Mouse (Mus musculus): ENCODE results near the gene Frmd4a. TPM values are rescaled to one million over a fixed set of nuclear protein-coding genes. Genes with fewer than 3 reads are reported as not detected.
A peak's percentile ranks its signal among the peaks of the same experiment; 100 is the strongest.
"Not testable (repeated sequence)": the region's sequence is repeated elsewhere in the genome, so short reads cannot be mapped to it uniquely, and the experiment has no call there.

Frmd4a gene
- polyA plus RNA-seq, 1 experiment: 9.9 TPM

DNA sequence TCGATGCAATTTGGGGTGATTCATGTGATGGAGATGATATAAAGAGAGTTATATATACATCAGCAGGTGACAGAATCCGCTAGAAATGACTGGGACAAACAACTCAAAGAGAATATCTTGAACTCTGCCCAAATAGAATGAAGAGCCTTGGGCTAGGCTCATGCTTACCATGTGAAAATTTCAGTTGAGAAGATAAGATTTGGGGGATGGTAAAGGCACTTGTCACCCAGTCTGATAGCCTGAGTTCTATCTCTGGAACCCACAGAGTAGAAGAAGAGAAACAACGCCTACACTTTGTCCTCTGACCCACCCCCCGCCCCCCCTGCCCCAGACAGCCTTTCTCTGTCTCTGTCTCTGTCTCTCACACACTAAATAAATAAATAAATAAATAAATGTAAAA, 535.0 kb downstream of the Frmd4a start:
- DNase-seq (ENCODE audit: low read depth): no peak

DNA sequence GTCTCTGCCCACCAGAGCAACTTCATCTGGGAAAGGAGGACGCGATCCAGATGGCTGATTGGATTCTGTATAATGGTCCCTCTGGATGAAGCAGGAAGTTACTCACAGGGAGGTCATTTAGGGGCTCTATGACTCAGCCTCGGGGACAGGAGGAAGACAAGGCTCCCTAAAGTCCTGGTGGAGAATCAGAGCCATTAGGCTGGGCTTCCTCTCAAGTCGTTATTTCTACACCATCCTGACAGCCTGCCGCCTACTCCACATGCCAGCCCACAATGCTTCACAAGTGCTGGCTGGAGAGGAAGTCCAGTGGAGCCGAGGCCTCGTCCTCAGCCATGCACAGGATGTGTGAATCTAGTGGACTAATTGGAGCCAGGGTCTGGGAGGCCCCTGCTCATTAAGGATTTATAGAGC, 537.7 kb downstream of the Frmd4a start:
- no peak for DNase-seq (ENCODE audit: low read depth)

DNA sequence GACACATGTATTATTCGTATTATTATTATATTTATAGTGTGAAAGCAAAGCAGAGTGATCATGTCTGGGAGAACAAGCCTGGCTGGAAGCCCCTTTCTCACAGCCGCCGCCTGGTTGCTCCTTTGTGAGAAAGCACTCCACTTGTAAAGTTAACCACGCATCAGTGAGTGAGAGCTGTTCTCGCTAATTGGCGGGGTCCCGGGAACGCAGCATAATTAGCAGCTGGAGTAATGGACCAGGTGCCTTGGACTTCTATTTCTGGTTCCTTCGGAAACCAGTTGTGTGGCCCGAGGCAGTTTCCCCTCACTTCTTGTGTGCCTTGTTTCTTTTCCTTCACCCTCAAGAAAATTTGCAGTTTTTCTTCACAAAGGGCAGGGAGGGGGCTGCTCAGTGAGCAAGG, 538.7 kb downstream of the Frmd4a start:
- no peak for DNase-seq (ENCODE audit: low read depth)

DNA sequence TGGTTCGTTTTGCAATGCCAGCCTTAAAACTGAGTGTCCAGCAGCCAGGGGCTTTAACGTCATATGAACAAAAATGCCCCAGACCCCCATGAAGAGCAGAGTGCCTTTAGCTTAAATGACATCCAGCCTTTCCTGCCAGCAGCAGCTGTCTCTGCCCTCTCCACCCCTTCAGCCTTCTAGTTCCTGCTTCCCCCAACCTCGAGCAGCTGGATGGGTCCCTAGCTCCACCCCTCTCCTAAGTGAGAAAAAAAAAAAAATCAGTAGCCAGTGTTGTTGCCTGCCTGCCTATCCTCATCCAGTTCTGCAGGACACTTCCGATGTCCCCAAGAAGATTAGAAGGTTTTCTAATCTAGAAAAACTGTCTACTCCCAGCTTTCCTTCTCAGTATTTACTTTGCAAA, 539.5 kb downstream of the Frmd4a start:
- DNase-seq (ENCODE audit: low read depth): no peak

DNA sequence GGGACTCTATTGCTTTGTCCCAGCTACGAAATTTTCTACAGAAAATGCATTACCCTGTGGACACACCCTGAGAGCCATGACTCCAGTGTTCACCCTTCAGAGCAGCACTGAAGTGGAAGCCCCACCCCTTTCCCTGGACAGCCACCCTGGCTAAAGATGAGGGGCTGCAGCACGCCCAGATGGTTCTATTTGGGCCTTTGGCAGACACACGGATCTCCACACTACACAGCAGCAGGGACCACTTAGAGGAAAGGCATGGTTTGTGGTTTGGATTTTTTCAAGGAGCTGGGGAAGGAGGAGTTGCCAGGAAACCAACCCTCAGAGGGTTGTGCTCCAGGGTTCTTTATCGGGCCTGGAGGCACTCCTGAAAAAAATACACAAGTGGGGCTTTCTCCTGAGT, 539.9 kb downstream of the Frmd4a start:
- DNase-seq (ENCODE audit: low read depth): no peak

DNA sequence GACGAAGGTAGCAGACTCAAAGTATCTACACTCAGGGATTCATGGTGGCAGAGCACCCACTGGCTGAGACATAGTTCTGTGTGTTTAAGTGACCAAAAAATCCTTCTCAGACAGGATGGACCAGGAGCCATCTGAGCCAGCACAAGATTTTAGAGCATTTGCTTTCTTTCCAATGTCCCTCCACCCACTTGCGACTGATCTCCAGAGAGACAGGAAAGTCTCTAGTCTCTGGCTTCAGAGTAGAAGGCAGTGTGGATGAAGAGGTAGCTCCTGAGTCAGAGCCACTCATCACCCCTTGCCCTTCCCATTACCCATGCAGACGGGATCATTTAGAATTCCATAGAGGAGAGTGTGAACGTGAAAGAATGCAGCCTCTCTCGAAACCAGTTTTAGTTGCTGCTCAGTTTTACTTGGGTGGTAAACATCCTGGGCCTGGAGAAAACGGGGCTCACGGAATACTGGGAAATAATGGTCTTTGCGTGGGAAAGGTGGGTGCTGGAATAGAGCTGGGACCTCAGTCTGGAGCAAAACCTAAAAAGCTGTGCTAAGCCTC, 541.2 kb downstream of the Frmd4a start:
- DNase-seq (ENCODE audit: low read depth): no peak

DNA sequence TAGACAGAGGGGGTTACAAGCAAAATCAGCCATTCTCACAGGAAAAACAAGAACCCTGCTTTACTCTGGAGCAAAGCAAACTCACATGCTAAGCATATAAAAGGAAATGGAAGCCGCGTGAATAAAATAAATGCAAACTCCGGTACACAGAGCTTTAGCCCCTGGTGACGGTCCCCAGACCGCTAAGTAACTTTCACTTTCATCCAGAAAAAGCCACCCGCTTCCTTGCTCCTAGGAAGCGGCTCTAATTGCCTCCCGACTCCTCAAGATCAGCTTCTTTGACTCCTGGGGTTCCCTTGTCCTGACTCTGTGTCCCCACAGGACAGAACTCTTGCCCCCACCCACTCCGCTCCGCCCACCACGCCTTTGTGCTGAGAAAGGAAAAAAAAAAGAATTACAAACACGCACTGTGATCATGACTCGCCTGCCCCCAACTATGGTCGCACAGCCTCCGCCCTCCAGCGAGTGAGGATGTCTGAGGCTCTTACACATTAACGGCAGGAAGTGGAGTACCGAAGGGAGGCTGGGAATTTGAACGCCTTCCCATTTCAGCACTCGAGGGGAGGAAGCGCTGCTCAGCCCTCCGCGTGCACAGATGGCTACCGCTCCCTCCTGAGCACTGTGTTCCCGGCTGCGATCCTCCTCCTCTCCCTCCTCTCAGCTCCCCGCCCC, 541.8 kb downstream of the Frmd4a start:
- no peak for DNase-seq (ENCODE audit: low read depth)

DNA sequence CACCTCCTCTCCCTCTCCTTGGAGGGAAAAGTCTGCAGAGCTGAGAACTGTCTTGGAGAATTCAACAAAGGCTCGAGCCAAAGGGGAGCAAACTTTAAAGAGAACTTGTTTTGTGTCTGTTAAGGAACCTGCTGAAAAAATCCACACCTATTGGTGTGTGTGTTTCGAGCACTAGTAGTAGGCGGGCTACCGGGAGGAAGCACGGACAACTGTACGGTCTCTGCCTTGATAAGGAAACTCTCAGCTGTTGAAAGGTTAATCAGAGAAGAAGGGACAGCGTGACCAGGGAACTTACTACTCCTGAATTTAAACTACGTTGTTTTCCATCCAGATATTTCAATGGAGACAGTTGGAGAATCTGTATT, 542.3 kb downstream of the Frmd4a start:
- no peak for DNase-seq (ENCODE audit: low read depth)

DNA sequence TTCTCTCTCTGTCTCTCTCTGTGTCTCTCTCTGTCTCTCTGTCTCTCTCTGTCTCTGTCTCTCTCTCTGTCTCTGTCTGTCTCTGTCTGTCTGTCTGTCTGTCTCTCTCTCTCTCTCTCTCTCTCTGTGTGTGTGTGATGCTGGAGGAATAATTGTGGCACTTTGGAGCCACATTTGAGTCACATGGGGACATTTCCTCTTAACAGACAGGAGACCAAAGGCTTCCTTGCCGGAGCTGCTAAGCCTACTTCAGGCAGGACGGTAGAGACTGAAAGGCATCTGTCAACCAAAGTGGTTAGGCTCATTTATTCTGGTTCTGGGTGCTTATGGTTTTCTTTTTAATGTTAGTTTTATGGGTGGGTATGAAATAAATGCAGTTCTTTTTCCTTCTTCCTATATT, 543.0 kb downstream of the Frmd4a start:
- not testable (repeated sequence) for DNase-seq (ENCODE audit: low read depth)

DNA sequence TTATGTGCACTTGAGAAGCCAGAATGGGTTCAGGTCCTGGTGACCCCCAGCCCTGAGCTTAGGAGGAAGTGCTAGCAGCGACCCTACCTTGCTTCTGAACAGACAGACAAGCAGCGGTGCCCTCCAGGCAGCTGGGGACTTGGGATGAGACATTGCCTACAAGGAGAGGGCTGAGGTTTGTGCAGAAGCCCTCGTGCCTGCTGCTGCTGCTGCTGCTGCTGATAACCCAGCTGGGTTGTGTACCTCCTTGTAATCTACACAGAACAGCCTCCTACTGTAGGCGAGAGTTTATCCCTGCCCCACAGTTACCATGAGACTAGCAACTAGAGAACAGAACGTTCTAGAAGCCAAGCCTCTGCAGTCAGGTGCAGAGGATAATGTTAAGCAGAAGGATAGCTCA, 543.7 kb downstream of the Frmd4a start:
- no peak for DNase-seq (ENCODE audit: low read depth)

DNA sequence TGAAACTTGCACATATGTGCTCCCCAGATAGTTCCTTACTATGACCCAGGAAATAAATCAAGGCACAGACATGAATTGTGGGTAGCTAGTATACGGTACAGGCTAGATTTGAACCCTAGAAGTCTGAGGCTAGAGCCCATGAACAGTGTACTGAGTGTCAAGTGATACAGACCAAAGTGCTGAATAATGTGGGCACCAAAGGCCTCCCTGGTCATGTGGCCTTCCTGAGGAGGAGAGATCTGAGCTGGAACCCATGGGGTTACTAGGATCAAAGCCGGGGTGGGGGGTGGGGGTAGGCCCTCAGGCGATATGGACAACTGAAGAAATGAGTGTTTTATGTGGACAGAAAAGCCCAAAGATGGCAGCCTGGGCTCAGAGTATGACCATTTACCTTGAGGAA, 544.9 kb downstream of the Frmd4a start:
- DNase-seq (ENCODE audit: low read depth): no peak

DNA sequence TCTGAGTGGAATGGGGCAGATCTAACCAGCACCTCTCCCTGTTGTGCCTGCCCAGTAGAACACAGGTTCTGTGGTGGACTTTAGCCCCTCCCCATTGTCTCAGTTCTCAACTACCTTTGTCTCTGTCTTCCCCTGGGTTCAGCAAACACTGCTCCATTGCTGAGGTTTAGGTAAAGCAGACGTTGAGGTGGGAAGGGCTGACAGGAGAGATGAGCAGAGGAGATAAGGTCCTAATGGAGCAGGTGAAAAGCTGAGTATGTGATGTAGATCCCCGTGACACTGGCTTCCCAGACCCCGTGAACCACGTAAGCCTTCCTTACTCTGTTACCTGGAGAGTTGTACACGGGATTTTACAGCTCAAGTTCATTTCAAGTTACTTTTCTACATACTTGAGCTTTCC, 545.3 kb downstream of the Frmd4a start:
- no peak for DNase-seq (ENCODE audit: low read depth)

DNA sequence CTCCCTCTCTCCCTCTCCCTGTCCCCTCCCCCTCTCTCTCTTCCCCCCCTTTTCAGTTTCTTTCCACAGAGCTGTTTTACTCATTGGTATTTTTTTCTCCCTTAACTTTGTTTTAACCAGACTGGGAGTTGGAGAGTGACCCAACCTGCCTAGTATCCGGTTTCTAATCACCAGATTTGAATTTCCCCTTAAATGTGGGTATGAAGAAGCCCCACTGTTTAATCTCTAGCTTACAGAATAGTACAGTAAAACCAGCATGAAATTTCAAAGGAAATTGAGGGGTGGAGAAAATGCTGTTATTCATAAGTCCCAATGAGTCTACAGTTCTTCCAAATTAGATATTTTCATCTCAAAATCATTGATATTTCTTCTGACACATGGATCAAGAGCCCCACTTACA, 545.8 kb downstream of the Frmd4a start:
- DNase-seq (ENCODE audit: low read depth): no peak

DNA sequence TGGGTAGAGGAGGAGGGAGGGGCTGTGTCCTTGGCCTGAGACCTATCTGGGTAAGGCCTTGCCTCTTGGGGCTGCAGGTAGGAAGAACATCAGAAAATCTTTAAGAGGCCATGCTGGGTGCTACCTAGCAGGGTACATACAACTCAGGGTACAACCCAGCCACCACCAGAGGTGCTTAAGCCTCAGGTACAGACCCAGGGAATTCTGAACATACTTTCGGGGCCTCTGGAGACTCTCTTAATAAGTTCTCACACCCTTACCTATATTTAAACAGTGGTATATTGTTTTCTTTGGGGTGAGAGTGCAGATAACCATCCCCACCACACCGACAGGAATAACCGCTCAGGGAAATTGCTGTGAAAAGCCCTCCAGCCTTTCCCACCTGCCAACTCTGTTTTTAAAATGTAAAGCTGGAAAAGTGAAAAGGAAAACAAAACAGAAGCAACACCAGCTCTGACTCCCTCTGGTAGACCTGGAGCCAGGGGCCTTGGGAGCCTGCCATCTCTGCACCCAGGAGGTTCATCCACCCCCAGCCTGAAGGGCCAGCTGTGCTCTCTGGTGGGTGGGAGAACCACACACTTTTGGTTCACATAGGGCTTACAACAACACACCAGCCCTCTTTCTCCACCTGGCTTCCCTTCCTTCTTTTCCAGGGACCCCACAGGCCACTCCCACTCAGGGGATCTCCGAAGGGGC, 548.9 kb downstream of the Frmd4a start:
- DNase-seq (ENCODE audit: low read depth): no peak

DNA sequence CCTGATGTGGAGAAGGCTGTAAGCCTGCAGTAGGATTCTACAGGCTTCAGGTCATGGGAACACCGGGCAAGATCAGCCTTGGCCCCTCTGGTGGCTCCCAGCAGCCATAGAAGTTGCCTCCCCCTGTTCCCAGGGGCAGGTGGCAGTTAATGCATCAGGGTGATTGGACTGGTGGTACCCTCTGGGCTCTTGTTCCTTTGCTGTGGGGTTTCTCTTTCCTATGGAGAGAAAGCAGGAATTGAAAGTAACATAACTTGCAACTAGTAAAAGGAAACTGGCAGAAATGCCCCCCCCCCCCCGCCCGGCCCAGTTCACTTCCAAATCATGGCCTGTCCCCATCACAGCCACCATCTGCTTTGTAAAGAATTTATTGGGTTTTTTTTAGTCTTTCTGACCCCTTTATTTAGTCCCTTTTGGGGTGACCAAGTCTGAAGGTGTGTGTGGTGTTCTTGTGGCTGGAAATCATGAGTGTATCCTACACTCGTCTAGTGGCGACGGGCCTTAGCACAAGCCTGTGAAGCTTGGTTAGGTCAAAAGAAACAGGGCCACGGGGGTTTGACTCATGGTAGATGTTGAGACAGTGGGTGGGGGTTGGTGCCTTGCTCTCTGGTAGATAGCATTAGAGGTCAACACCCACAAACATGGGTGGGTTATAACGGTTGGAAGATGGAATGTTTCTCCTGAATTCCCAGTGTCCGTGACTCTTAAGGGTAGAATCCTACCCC, 549.6 kb downstream of the Frmd4a start:
- no peak for DNase-seq (ENCODE audit: low read depth)

DNA sequence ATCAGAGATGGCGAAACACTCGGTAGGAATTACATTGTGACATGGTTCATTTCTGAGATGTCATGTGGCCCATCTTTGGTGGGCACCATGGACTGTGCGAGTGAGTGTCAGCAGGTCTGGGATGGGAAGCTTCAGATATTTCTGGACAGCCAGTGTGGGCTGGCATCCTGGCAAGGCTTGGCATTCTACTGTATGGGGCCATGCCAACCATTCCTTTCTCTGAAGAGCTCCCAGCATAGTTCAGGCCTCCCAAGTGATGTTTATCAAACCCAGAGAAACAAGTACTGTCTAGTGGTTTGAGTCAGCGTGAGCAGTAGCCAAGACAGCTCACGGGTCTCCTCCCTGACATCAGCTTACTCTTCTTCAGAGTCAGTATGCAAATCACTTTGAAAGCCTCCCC, 551.5 kb downstream of the Frmd4a start:
- DNase-seq (ENCODE audit: low read depth): no peak

DNA sequence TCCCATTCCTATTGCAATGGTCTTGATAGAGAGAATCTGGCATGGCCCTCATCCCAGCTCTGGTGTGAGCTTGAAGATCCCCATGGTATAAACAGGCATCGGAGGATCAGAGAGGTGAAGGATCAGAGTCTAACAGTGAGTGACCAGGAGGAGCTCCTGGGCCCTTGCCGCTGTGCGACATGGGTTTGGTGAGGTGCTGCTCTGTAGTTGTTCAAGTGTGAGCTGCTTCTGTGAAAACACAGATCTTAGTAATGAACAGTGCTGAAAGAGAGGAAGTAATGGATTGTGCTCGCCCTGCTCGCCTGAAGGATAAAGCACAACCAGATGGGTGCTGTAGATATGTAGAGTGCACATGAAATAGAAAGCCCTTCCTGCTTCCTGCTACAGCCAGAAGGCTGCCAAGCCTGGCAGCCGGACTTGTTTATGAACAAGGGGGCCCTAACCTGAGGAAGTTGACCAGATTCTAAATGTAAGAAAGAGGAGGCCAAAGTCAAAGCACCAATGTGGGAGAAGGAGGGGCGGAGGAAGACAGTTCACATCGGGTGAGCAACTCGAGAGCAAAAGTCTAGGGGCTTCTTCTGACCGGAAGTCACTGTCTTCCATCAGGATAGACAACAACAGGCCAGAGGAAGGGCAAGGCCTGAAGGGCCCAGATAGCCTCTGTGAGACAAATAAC, 552.8 kb downstream of the Frmd4a start:
- DNase-seq (ENCODE audit: low read depth): no peak

DNA sequence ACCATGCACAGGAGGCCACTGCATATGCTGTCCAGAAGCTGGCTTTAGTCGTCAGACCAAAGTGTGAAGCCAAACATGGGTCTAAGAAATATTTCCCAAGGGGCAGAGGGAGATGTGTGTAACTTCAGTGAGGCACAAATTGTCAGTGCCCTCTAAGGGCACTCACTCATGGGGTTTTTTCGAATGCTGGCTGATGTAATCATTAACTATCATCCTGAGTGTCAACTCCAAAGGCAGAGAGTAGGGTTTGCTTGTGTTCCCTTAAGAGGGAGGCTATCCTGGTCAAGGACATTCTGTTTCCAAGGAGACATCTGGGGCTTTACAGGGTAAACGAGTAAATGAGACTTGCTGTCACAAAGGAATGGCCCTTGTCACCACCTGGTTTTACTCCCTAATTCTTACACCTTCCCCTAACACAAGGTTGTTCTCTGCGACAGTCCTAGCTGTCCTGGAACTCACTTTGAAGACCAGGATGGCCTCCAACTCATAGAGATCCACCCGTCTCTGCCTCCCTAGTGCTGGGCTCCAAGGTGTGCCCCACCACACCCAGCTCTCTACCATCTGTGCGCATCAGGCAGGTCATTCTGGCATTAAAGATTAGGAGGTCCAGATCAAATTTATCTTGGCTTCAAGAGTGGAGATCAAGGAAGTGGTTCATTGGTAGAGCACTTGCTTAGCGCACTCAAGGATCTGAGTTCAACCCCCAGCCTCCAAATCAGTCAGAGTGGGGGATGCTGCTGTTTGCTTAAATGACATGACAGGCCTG, 555.2 kb downstream of the Frmd4a start:
- DNase-seq (ENCODE audit: low read depth): no peak

DNA sequence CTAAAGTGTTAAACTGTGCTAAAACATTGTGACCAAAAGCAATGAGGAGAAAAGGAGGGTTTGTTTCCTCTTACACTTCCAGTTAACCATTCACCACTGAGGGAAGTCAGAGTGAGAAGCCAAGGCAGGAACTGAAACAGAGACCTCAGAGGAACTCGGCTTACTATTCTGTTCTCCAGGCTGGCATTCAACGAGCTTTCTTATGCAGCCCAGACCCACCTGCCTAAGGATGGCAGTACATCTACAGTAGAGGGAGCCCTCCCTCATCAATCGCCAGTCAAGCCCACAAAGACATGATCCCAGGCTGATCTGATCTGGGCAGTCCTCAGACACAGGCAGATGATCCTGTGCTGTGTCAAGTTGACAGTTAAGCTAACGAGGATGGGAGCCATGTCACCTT, 555.9 kb downstream of the Frmd4a start:
- no peak for DNase-seq (ENCODE audit: low read depth)

DNA sequence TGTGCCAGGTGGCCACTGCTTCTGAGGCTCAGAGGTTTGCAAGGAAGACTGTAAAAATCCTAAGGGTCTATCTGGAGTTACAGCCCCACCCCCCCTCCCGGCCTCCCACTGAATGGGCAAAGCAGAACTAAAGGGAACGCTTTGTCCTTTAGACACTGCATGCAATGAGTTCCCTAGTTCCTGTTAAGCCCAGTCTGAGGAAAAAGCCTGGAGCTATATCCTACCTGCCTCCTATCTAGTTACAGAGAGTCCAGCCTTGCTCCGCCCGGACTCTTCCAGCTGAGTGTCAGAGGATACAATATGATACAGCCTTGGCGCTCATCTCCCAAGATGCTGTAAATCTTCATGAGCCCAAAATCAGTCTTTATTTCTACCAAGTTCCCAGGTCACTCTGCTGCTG, 556.7 kb downstream of the Frmd4a start:
- DNase-seq (ENCODE audit: low read depth): no peak

DNA sequence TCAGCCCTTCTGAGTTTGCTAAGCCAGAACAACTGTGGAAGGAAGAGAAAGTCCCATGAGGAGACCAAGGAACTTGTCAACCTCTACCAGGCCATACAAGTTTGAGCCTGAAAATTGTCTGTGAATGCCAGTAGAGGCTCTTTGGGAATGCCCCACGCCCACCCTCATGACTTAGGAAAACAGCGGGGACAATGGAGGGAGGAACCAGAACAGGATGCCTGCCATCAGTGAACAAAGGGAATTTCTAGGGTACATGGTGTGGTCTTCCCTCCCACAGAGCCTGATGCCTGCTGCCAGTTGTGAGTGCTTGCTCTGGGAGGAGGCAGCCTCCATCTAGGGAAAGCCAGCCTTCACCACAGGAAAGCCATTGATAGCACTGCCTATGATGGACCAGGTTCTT, 557.6 kb downstream of the Frmd4a start:
- peak; percentile 73 for DNase-seq (ENCODE audit: low read depth)

DNA sequence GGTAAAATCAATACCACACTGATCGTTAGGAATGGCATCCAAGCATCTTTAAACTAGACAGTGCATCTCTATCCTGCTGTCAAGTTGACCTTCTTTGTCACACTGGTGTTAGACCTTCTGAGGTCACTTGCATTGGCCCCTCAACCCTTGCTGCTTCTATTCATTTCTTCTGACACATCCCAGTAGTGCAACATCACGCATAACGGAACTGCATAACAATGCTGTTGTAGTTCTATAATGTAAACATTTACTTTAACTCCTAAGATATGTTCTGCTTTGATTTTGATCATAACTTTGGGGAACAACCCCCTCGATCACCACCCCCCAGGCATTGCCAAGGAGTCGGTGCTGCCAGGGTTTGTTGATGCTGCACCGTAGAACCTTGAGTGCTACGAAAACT, 558.5 kb downstream of the Frmd4a start:
- DNase-seq (ENCODE audit: low read depth): no peak

All from gonadal fat pad, adult 2 months (tissue).